Mouse (Mus musculus) spleen, adult 2 months (tissue): ENCODE results near the gene Numa1.

Experiments
- CTCF ChIP-seq: fragments of 200-500 bp; IDR thresholded peaks from 2 replicates; pipeline ENCODE4 v1.5.1; 2011; ENCODE audit warnings: mild to moderate bottlenecking, inconsistent platforms; ENCODE audit not compliant: insufficient read depth, insufficient read length, insufficient replicate concordance; ENCODE audit errors: extremely low read depth
- POLR2A ChIP-seq: fragments of 200-500 bp; IDR thresholded peaks from 2 replicates; pipeline ENCODE4 v1.6.1; 2011; ENCODE audit warnings: low read depth, low read length, inconsistent platforms

- no peak for TF ChIP-seq CTCF
- no peak for TF ChIP-seq POLR2A
Measured at GRCm38 (mm10) chr7:102025187-102026119, 91.5 kb downstream of the Numa1 start.
